Mouse (Mus musculus) B cell, adult 2 months (primary cell): ENCODE data around the gene Nrsn2.

Experiments used
- DNase-seq, 2 experiments: peaks; one replicate each; pipeline ENCODE4 v3.0.0; 2022

Nrsn2 gene

DNA sequence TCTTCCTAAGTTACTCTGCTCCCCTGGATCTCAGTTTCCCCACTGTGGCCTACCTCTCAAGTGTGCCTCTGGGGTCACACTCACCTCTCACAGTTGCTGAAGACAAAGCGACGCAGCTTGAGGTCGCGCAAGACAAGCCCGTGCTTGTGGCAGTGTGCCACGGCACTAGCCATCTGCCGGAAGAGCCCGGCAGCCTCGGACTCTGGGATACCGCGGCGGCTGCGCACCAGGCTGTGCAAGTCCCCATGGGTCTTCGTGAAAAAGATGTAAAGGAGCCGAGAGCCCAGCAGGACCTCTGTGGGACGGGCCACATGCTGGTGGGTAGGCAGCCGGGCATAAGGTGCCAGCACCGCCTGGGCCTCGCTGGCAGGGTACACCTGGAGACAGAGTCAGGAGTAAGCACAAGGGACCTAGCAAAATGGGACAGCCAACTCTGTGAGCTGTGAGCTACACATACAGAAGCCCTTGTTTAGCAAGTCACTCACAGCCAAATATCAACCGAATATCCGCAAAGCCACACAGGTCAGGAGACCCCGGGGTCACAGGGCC, 36.7 kb downstream of the Nrsn2 start:
- no peak for DNase-seq

DNA sequence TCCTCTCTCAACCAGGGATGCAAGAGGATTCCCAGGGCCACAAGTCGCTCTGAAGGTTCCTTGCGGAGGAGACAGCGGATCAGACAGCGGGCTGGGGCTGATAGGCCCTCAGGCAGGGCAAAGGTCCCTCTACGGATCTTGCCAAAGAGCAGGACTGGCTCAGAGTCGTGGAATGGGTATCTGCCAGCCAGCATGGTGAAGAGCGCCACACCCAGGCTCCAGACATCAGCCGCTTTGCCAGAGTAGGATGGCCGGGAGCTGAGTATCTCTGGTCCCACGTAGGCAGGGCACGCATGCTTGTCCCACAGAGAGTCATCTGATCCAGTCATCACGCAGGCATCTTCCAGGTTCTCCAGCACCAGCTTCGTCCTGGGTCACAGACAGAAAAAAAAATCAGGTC, 38.1 kb downstream of the Nrsn2 start:
- no peak for DNase-seq

DNA sequence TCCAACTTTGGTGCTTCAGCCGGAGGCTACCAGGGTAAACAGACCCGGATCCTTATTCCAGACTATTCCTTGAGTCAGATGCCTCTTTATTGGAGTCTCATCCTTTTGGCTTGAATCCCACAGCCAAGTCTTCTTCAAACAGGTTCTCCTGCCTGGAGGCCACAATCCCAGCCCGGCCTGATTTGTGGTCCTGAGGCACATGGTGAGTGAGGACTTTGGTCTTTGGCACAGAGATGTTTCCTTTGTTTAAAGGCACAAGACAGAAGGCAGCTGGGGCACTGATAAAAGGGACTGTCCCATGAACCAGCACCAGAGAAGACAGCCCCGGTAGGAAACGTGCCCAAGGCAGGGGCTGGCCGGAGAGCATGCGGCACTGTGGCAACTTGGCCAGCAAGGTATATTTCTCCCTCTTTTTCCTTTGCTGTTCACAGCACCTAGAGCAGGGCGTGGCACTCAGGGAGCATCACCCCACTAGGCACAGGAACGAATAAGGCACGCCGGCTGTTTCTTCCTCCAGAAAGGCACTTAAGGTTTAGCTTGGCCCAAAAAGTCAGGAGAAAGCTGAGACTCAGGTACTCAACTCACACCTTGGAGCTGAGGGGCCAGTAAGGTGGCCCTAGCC, 38.7 kb downstream of the Nrsn2 start:
- no peak for DNase-seq

DNA sequence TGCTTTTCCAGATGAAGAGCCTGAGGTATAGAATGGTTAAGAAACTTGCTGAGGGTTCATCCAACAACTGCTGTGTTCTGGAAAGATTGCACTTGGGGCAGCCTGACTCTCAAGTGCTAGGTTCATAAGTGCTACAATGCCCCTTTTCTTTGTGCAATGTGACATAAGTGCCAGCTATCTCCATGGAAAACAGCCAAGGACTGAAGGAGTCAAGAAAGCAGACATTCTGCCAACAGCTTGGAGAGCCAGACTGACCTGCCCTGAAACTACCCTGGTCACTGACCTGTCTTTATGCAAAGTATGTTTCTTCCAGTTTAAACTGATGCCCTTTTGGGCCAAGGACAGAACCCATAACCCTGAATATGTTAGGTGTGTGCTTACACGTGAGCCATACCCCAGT, 39.6 kb downstream of the Nrsn2 start:
- DNase-seq = no peak

DNA sequence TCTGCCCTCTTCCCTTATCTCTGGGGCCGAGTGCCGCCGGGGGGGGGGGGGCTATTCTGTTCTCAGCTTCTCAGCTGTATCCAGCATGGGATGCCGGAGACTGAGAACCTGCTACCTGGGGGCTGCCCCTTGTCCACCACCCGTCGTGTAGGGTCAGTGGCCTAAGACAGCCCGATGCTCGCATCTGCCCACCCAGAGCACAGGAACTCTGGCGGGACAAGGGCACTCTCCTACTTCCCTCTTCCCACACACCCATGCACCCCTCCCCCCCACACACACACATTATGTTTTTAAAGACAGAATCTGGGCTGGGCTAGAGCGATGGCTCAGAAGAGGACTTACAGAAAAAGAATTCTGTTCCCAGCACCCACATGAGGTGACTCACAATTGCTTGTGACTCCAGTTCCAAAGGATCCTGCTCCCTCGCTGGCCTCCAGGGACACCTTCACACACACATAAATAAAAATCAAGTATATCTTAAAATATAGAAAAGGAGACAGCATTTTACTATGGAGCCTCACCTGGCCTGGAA, 41.1 kb downstream of the Nrsn2 start:
- no peak for DNase-seq

DNA sequence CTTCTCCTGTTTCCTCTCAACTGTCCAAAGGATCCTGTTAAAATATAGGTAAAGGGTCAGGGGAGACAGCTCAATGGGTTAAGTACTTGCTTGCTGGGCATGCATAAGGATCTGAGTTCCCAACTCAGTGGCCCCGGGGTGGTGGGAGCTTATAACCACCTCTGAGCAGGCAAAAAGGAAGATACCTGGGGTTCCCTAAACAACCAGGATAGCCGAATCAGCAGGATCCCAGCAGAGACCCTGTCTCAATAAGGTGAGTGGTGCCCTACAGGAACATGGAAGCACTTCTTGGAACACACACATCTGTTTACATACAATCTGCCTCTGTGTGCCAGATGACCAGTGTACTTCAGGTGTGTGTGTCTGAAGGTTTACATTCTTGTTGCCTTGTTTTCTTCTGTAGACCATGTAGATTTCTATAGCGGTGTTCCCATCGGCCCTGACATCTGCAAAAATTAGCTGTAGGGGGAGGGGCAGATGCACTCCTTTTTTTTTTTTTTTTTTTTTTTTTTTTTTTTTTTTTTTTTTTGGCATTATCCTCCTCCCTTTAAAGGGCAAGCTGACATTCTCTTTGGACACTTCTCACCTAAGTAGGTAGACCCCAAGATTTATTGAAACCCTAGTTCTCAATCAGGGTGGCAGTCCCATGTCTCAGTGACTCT, 43.0 kb downstream of the Nrsn2 start:
- no peak for DNase-seq

DNA sequence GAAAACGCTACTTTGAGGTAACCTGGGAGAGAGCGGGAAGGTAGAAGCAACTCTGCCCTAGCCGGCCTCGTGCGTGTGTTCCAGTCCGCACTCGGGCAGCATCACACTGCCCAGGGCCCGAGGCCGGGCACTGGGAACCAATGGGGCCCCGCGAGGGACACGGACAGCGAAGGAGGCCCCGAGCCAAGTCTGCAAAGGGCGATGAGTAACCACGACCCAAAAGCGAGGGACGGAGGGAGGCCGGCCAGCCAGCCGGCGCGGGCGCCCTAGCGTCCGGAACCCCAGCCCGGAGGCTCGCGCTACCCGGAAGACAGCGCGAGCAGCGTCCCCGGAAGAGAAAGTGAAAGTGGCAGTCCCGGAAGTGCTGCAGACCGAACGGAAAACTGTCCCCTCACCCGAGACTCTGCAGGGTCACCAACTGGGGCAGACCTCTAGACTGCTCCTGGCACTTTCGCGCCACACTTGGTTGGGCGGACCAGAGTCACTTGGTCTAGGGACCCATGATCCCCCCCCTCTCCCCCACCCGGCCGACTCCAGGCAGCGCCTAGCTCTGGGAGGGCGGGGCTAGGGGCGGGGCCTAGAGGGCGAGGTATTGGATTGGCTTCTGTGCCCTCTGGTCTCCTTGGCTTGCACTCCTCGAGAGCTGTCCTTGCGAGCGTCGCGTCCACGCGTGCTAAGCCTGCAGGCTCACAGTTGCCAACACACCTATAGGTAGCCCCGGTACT, 44.2 kb downstream of the Nrsn2 start, which contains the start of gene Rbck1:
Rbck1 (minus strand) TSS at position 553 of the 725 bp plus-strand sequence.
- DNase-seq = peak; percentile 87 to 89

DNA sequence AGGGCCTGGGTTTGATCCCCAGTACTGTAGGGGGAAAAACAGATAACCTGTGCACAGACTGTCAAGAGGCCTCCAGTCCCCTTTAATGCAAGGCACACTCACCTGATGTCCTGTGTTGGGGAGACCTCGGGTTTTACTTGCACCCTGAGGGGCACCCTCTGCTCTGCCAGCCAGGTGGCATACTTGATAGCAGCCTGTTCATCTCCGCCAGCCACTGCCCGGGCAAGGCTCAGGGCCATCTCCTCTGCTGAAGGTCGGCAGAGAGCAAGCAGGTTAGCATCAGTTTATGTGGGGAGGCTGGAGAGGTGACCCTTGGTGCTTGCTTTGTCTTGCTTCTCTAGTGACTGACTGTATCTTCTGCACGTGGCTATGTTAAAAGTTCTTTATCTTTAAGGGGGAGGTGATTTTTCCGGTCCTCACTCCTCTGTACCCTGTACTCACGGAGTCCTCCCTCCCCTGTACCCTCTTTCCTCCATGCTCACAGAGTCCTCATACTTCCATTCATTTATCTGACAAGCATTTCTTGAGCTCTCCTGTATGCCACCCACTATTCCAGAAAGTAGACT, 45.5 kb downstream of the Nrsn2 start:
- no peak for DNase-seq

DNA sequence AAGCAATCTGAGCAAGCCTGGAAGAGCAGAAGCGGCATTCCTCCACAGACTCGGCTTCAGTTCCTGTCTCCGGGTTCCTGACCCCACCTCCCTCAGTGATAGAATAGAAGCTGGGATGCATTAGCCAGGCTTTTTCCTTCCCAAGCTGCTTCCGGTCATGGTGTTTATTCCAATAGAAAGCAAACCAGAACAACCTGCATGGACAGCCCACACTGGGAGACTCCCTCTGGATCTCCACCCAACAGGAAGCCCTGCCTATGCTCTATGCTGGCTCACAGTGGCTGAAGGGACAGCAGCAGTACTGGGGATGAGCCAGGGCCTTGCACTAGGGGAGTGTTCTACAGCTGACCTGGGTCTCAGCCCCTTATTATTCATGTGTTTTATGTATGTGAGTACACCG, 48.5 kb downstream of the Nrsn2 start:
- DNase-seq = no peak

DNA sequence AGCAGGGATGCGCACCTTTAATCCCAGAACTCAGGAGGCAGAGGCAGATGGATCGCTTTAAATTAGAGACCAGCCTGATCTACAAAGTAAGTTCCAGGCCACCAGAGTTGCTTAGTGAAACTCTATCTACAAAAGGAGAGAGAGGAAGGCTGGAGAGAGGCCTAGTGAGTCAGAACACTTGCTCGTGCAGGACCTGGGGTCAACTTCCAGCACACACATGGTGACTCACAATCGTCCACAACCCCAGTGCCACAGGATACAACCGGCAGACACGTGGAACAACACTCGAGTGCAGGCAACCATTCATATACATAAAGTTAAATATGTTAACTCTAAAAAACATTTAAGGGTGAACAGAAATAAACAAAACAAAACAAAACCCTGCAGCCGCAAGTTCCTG, 49.8 kb downstream of the Nrsn2 start:
- DNase-seq = no peak

DNA sequence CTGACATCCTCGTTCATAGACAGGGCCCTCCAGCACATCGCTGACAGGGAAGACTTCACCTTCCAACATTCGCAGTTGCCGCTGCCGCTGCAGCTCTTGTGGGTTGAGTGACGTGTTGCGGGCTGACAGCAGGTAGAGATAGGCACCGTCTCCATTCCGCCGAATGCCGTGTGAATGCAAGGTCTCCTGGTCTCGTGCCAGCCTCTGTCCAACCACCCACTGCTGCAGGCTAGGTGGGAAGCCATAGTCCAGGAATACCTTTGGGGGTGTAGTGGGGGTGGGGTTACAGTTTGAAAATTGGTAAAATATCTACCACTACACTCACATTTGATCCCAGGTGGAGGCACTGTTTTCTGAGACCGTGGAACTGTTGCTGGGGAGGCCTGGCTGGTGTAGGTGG, 50.3 kb downstream of the Nrsn2 start:
- DNase-seq = no peak

DNA sequence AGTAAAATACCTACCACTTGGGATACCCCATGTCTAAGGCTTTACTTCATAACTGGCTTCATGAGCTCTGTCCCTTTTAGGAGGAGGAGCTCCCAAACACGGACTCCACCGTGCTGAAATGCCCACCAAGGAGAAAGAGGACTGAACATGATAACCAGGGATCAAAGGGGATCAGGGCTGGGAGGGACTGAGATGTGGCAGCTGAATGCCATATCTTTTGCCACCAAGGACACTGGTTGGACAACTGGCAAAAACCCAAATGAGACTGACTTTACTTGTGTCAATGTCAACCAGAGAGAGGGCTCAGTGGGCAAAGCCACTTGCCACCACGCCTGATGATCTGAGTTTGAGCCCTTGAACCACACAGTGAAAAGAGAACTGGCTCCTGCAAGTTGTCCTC, 51.6 kb downstream of the Nrsn2 start:
- no peak for DNase-seq

DNA sequence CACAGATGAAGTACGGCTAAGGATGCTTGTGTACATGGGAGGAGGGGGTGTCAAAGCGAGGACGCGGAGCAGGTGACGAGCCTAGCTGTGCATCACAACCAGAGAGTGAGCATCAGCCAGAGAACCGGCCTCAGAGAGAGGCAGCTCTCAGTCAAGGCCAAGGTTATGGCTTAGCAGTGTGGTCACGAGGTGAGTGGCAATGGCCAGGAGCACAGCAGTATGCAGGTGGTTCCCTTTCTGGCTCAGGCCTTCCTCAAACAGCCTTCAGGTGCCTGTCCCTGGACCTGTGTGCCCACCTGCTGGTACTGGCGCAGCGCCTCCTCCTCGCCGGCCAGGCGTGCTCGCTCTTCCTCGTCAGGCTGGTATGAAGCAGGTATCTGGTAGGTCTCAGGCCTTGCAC, 52.5 kb downstream of the Nrsn2 start:
- DNase-seq = no peak

DNA sequence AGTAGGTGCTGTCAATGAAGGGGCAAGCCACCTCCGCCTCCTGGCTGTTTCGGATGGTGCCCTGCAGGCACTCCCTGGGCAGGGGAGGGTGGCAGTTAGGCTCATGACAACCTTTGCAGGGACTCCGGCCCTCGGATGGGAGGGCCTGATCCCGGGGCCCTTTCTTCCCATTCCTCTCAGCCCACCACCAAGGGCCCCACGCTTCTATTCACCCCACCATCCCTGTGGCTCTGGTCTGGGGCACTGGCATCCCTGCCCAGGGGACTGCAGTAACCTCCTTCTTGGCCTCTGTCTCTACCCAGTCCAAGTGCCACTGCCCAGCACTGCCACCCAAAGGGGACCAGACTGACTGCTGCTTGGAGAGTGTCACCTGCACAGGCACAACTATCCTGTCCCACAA, 54.2 kb downstream of the Nrsn2 start:
- DNase-seq = no peak

DNA sequence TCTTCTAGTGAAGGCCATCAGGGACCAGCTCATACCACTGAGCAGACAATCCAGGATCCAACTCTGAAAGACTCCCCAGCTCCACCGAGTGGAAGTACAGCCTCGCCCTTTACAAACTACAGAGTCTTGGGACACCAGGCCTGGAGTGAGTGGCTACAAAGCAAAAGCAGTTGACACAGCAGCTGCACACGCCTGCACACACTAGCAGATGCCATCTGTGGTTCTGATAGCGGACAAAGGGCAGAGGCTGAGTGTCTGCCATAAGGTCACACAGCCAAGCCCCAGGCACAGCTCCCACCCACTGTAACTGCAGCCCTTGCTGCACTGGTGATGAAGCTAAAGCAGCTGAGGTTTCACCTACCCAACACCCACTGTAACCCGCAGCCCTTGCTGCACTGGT, 54.9 kb downstream of the Nrsn2 start:
- DNase-seq = no peak
